Mouse (Mus musculus) limb, embryonic 15.5 days (tissue): ENCODE data around the gene Scd1. TPM values are rescaled to one million over a fixed set of nuclear protein-coding genes. Genes with fewer than 3 reads are reported as not detected.

Experiments used
- ATAC-seq: fragments of 200-750 bp; cut with Nextera tagmentation; 2 replicates; pipeline ENCODE4 v1.8.0; 2017; ENCODE audit warnings: low read depth, moderate TSS enrichment; ENCODE audit not compliant: insufficient number of reproducible peaks, low FRiP score, low TSS enrichment
- H3K27ac ChIP-seq: fragments of 300-500 bp; sonication (generic); 2 replicates; pipeline ENCODE4 v1.5.1; 2015; ENCODE audit warnings: moderate library complexity, mild to moderate bottlenecking, inconsistent platforms
- H3K27me3 ChIP-seq: fragments of 300-500 bp; sonication (generic); 2 replicates; pipeline ENCODE4 v1.6.1; 2015; ENCODE audit warnings: inconsistent platforms
- H3K36me3 ChIP-seq: fragments of 300-500 bp; sonication (generic); 2 replicates; pipeline ENCODE4 v1.6.1; 2015; ENCODE audit warnings: inconsistent platforms
- H3K4me1 ChIP-seq: fragments of 300-500 bp; sonication (generic); 2 replicates; pipeline ENCODE4 v1.6.1; 2015; ENCODE audit warnings: inconsistent platforms
- H3K4me2 ChIP-seq: fragments of 300-500 bp; sonication (generic); 2 replicates; pipeline ENCODE4 v1.6.1; 2015; ENCODE audit warnings: mild to moderate bottlenecking, inconsistent platforms
- H3K4me3 ChIP-seq: fragments of 300-500 bp; sonication (generic); 2 replicates; pipeline ENCODE4 v1.5.1; 2015; ENCODE audit warnings: mild to moderate bottlenecking, inconsistent platforms
- H3K9ac ChIP-seq: fragments of 300-500 bp; sonication (generic); 2 replicates; pipeline ENCODE4 v1.6.1; 2015; ENCODE audit warnings: inconsistent platforms
- H3K9me3 ChIP-seq: fragments of 300-500 bp; sonication (generic); 2 replicates; pipeline ENCODE4 v1.6.1; 2016; ENCODE audit warnings: inconsistent platforms
- WGBS: fragments of 180-500 bp; shearing (Covaris S2); methylation state at CpG from one replicate; pipeline ENCODE4 v1.1.7; 2015; 5-methylcytosine and 5-hydroxymethylcytosine counted together
- polyA plus RNA-seq: library from polyadenylated mRNA; unstranded; fragments of >200 nt; fragmentation: Nextera tagmentation; extraction: Ambion mirVana; gene quantifications from 2 replicates; pipeline ENCODE4 v1.2.1, GENCODE M21; 2015

The Scd1 gene
- polyA plus RNA-seq, 1 experiment from 2014 or later, result 6.5 TPM

GRCm38 (mm10) chr19:44418544-44418943 is 10.9 kb upstream of the Scd1 start:
- ATAC-seq, result no peak
- Histone ChIP-seq H3K4me2 (no peak overlapping the region), H3K36me3 (no peaks in the 10 kb centered on the region), H3K27me3 (peaks cover 7% of the 10 kb centered on the region; the same call in 1 of the 2 replicates), H3K9me3 (no peaks in the 10 kb centered on the region), H3K9ac (no peak overlapping the region), H3K4me1 (peaks cover 2% of the 10 kb centered on the region; the same call in 1 of the 2 replicates), H3K4me3 (no peak overlapping the region), H3K27ac (no peak overlapping the region)
- 62% methylated on average over 9 of the region's 9 CpGs for WGBS

GRCm38 (mm10) chr19:44418061-44418460 is 10.4 kb upstream of the Scd1 start:
- Histone ChIP-seq H3K4me3 (no peak overlapping the region), H3K36me3 (no peaks in the 10 kb centered on the region), H3K4me1 (peaks cover 2% of the 10 kb centered on the region; the same call in 1 of the 2 replicates), H3K27ac (no peak overlapping the region), H3K27me3 (peaks cover 7% of the 10 kb centered on the region; the same call in 1 of the 2 replicates), H3K9ac (no peak overlapping the region), H3K9me3 (no peaks in the 10 kb centered on the region), H3K4me2 (no peak overlapping the region)
- WGBS, result 77% methylated on average over 5 of the region's 5 CpGs
- no peak for ATAC-seq

GRCm38 (mm10) chr19:44417448-44417847 is 9.8 kb upstream of the Scd1 start:
- Histone ChIP-seq H3K4me2 (no peak overlapping the region), H3K9ac (no peak overlapping the region), H3K36me3 (no peaks in the 10 kb centered on the region), H3K9me3 (no peaks in the 10 kb centered on the region), H3K27me3 (peaks cover 7% of the 10 kb centered on the region; the same call in 1 of the 2 replicates), H3K4me3 (no peak overlapping the region), H3K27ac (no peak overlapping the region), H3K4me1 (peaks cover 2% of the 10 kb centered on the region; the same call in 1 of the 2 replicates)
- 60% methylated on average over 4 of the region's 4 CpGs for WGBS
- ATAC-seq, result no peak

GRCm38 (mm10) chr19:44416240-44416639 is 8.6 kb upstream of the Scd1 start:
- no peaks in the 10 kb centered on the region for H3K36me3 ChIP-seq
- peaks cover 7% of the 10 kb centered on the region; the same call in 1 of the 2 replicates for H3K27me3 ChIP-seq
- no peaks in the 10 kb centered on the region for H3K9me3 ChIP-seq
- H3K4me2 ChIP-seq, result no peak overlapping the region
- H3K4me3 ChIP-seq, result no peak overlapping the region
- 72% methylated on average over 5 of the region's 5 CpGs for WGBS
- no peak overlapping the region for H3K9ac ChIP-seq
- H3K4me1 ChIP-seq, result peaks cover 2% of the 10 kb centered on the region; the same call in 1 of the 2 replicates
- no peak overlapping the region for H3K27ac ChIP-seq
- no peak for ATAC-seq

- H3K4me2 ChIP-seq, result no peak overlapping the region
- H3K9me3 ChIP-seq, result no peaks in the 10 kb centered on the region
- ATAC-seq, result no peak
- H3K4me1 ChIP-seq, result peaks cover 2% of the 10 kb centered on the region; the same call in 1 of the 2 replicates
- peaks cover 7% of the 10 kb centered on the region; the same call in 1 of the 2 replicates for H3K27me3 ChIP-seq
- no peak overlapping the region for H3K4me3 ChIP-seq
- no peak overlapping the region for H3K27ac ChIP-seq
- 80% methylated on average over 5 of the region's 5 CpGs for WGBS
- H3K9ac ChIP-seq, result no peak overlapping the region
- no peaks in the 10 kb centered on the region for H3K36me3 ChIP-seq
Observed at GRCm38 (mm10) chr19:44415464-44415863, 7.8 kb upstream of the Scd1 start.

GRCm38 (mm10) chr19:44410269-44410992 is 2.8 kb upstream of the Scd1 start:
- no peak for ATAC-seq
- no peaks in the 10 kb centered on the region for H3K36me3 ChIP-seq
- no peak overlapping the region for H3K9ac ChIP-seq
- 0 out of 2 replicates have a peak, but pooled peaks cover 3% of the 10 kb centered on the region for H3K27me3 ChIP-seq
- H3K4me3 ChIP-seq, result no peak overlapping the region
- 91% methylated on average over 20 of the region's 20 CpGs for WGBS
- no peaks in the 10 kb centered on the region for H3K9me3 ChIP-seq
- H3K27ac ChIP-seq, result no peak overlapping the region
- peaks cover 9% of the 10 kb centered on the region for H3K4me1 ChIP-seq
- H3K4me2 ChIP-seq, result no peak overlapping the region

- no peak for ATAC-seq
- Histone ChIP-seq H3K4me2 (peak overlapping the region; percentile 91), H3K27ac (no peak overlapping the region; the same call in 1 of the 2 replicates), H3K9ac (no peak overlapping the region), H3K36me3 (no peaks in the 10 kb centered on the region), H3K4me3 (peak overlapping the region; percentile 51), H3K9me3 (no peaks in the 10 kb centered on the region), H3K27me3 (no peaks in the 10 kb centered on the region), H3K4me1 (peaks cover 9% of the 10 kb centered on the region)
- WGBS, result 65% methylated on average over 4 of the region's 4 CpGs
Observed at GRCm38 (mm10) chr19:44408595-44408994, 916 bp upstream of the Scd1 start.

- Histone ChIP-seq H3K4me2 (peak overlapping the region; percentile 91), H3K9ac (peak overlapping the region; percentile 28; the same call in 1 of the 2 replicates), H3K27ac (peak overlapping the region; percentile 83), H3K4me3 (peak overlapping the region; percentile 51), H3K9me3 (no peaks in the 10 kb centered on the region), H3K36me3 (no peaks in the 10 kb centered on the region), H3K4me1 (peaks cover 9% of the 10 kb centered on the region), H3K27me3 (no peaks in the 10 kb centered on the region)
- ATAC-seq, result peak; percentile 71
- 1% methylated on average over 14 of the region's 14 CpGs for WGBS
Observed at GRCm38 (mm10) chr19:44408223-44408545, 505 bp upstream of the Scd1 start.

- peaks cover 18% of the 10 kb centered on the region for H3K36me3 ChIP-seq
- no peak for ATAC-seq
Observed at GRCm38 (mm10) chr19:44403546-44403945, 4.1 kb downstream of the Scd1 start.

GRCm38 (mm10) chr19:44400484-44401197 is 7.0 kb downstream of the Scd1 start:
- no peak for ATAC-seq

More at GRCm38 (mm10) chr19:44403546-44403945, 4.1 kb downstream of the Scd1 start:
- H3K4me1 ChIP-seq, result peaks cover 8% of the 10 kb centered on the region
- H3K27me3 ChIP-seq, result no peaks in the 10 kb centered on the region
- H3K9ac ChIP-seq, result no peak overlapping the region
- no peak overlapping the region for H3K4me2 ChIP-seq
- no peaks in the 10 kb centered on the region for H3K9me3 ChIP-seq
- no peak overlapping the region for H3K27ac ChIP-seq
- 82% methylated on average over 6 of the region's 6 CpGs for WGBS
- no peak overlapping the region for H3K4me3 ChIP-seq

GRCm38 (mm10) chr19:44400076-44400475 is 7.6 kb downstream of the Scd1 start:
- 91% methylated on average over 18 of the region's 18 CpGs for WGBS

More at GRCm38 (mm10) chr19:44400484-44401197, 7.0 kb downstream of the Scd1 start:
- Histone ChIP-seq H3K4me1 (no peaks in the 10 kb centered on the region), H3K4me3 (no peak overlapping the region), H3K9me3 (no peaks in the 10 kb centered on the region), H3K9ac (no peak overlapping the region), H3K27me3 (no peaks in the 10 kb centered on the region), H3K36me3 (peaks cover 26% of the 10 kb centered on the region), H3K4me2 (no peak overlapping the region), H3K27ac (no peak overlapping the region)
- WGBS, result 86% methylated on average over 8 of the region's 8 CpGs

GRCm38 (mm10) chr19:44396742-44397141 is 10.9 kb downstream of the Scd1 start:
- no peak overlapping the region for H3K4me3 ChIP-seq
- no peaks in the 10 kb centered on the region for H3K27me3 ChIP-seq
- WGBS, result 88% methylated on average over 5 of the region's 5 CpGs
- H3K4me1 ChIP-seq, result no peaks in the 10 kb centered on the region
- no peak overlapping the region for H3K9ac ChIP-seq
- H3K36me3 ChIP-seq, result peaks cover 26% of the 10 kb centered on the region
- ATAC-seq, result no peak
- no peak overlapping the region for H3K4me2 ChIP-seq
- H3K9me3 ChIP-seq, result no peaks in the 10 kb centered on the region
- H3K27ac ChIP-seq, result no peak overlapping the region

More at GRCm38 (mm10) chr19:44400076-44400475, 7.6 kb downstream of the Scd1 start:
- Histone ChIP-seq H3K36me3 (peaks cover 26% of the 10 kb centered on the region), H3K9ac (no peak overlapping the region), H3K9me3 (no peaks in the 10 kb centered on the region), H3K4me3 (no peak overlapping the region), H3K27ac (no peak overlapping the region), H3K4me1 (no peaks in the 10 kb centered on the region), H3K27me3 (no peaks in the 10 kb centered on the region), H3K4me2 (no peak overlapping the region)
- ATAC-seq, result no peak
